Mouse (Mus musculus): Measurements from ENCODE around the gene Tmem200b.

DNA sequence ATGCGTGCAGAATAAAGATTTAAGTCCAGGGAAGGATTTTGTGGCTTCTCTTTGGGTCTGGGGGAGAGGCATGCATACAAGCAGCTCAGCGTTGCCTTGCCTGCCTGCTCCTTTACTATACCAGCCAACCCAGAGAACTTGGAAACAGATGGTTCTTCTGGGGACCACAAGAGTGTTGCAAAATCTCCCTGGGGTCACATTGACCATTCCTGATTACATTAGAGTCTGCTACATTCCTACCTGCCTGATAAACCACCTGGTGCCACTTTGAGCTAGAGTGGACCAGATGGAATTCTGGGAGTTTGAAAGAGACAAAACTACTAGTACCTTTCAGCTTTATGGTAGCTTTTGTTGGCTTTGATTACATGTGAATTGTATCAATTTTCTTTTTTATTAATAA lies 44.7 kb upstream of the Tmem200b start:
- TF ChIP-seq CTCF (IDR thresholded peaks at IDR 0.05): no peak
- no peak for TF ChIP-seq POLR2A (IDR thresholded peaks at IDR 0.05; ENCODE audit: insufficient read depth, low read depth, low read length)
- no peak for TF ChIP-seq EP300 (IDR thresholded peaks at IDR 0.05; ENCODE audit: insufficient read depth, low read depth, low read length)

Data from heart, adult 2 months (tissue).